Mouse (Mus musculus) left cerebral cortex, adult 6 months (tissue): ENCODE data around the gene Tmem63c. TPM values are rescaled to one million over a fixed set of nuclear protein-coding genes. Genes with fewer than 3 reads are reported as not detected.

Source experiments
- long read RNA-seq, 2 experiments: library from polyadenylated mRNA; unstranded; transcript quantifications; one replicate each; pipeline ENCODE4 v2.0.0; 2019 to 2020
- polyA plus RNA-seq: library from polyadenylated mRNA; unstranded; fragments of <200 nt; fragmentation: Nextera tagmentation; gene quantifications from 2 replicates; pipeline ENCODE4 v1.2.3, GENCODE M21; 2021

Gene Tmem63c
- 12.2 and 13.4 TPM in 2 replicates for polyA plus RNA-seq
- long read RNA-seq, experiment 1, transcript Tmem63c-203 (24 exons, 3,455 nt): major isoform, 21 of 46 reads
- long read RNA-seq, experiment 1, partial matches to known transcripts: 7 of 46 reads
- long read RNA-seq, experiment 1, other reads (novel, unspliced or antisense): 16 of 46 reads
- long read RNA-seq, experiment 2, partial matches to known transcripts: 9 of 12 reads
- long read RNA-seq, experiment 2, other reads (novel, unspliced or antisense): 1 of 12 reads

DNA sequence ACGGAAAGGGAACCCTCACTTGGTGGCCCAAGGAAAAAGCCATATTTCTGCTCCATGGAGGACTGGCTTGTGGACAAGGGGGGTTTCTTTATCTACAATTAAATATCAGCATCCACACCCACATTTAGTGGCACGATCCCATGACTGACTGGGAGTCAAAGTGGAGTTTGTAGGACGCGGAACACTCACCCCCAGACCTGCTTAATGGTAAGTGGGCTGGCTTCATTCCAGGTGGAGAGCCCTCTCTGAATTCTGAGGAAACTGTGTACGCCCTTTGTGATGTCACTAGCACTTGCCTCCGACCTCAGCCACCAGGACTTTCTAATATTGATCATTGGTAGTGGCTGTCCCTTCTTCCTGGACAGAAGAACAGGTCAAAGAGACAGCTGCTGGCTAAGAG lies at the start of gene Tmem63c:
Tmem63c (plus strand) TSS at position 301 of the 400 bp plus-strand sequence.

DNA sequence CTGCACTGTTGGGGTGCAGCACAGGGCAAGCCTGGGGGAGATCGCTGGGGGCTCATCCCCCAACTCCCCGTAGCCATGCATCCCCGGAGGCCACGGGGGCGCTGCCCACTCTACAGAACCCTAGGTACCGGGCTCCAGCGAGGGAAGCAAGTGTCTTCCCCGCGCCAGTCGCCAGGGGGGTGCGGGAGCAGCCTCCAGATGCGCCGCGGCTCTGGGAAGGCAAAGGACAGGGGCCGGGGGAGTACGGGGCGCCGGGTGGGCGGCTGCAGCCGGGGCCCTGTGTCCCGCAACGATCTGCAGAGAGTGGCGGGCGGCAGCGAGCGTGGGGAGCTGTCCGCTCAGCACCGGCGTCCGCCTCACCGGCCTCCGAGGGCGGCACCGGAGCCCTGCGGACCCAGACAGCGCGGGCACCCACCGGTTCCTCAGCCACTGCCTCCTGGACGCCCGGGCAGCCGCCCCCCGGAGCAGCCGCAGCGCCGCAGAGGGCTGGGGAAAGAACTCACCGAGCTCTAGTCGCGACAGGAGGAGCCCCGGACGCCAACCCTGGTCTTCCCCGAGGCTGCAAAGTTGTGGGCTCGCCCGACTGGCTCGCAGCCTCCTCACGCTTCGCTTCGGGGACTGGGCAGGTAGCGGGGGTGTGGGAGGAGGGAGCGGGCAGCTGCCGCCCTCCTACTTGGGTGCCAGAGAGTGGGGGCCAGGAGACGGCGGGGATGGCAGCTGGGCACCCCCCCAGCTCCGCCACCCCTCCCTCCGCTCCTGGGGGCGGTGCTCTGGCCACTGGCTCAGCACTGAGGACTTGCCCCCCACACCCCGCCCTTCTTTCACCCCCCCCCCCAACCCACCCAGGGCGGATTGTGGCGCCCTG lies 31.0 kb upstream of the Tmem63c start, which contains the start of gene Zdhhc22:
Zdhhc22 (minus strand) TSS at position 541 of the 865 bp plus-strand sequence.

DNA sequence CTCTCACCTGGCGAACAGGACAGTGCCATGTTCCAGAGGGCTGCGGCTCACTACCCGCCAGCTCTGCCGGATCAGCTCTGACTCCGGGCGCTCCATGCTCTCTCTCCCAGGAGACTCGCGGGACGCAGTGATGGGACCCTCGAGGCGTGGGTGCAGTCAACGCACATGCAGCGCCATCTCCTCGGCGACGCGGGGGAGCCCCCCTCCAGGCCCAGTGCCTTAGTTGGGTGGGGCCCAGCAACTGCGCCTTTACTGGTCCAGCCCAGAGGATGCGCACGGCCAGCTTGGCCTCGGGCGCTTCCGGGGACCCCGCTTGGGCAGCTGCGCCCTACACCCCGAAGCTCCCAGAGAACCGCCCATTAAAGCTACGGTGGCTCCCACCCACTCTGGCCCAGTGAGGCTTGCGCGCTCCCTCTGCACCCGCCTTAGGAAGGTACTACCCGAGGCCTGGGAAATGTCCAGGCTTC lies 81.1 kb downstream of the Tmem63c start, which contains the start of gene Ngb:
Ngb (minus strand) TSS at position 375 of the 467 bp plus-strand sequence.

Other genes starting within 250 kb of the Tmem63c start
- gene Irf2bpl, start 136.5 kb upstream of the Tmem63c start, polyA plus RNA-seq: 19.2 and 28.0 TPM in 2 replicates
- gene Cipc, start 74.3 kb upstream of the Tmem63c start, polyA plus RNA-seq: 29.4 and 30.8 TPM in 2 replicates
- gene Zdhhc22, start 30.9 kb upstream of the Tmem63c start, polyA plus RNA-seq: 56.5 and 80.9 TPM in 2 replicates
- 10.3 and 15.0 TPM in 2 replicates for gene Ngb, start 81.2 kb downstream of the Tmem63c start, polyA plus RNA-seq
- gene Gstz1, start 125.8 kb downstream of the Tmem63c start, polyA plus RNA-seq: 43.4 and 50.6 TPM in 2 replicates
- 6.2 and 6.6 TPM in 2 replicates for gene Pomt2, start 126.6 kb downstream of the Tmem63c start, polyA plus RNA-seq
- 2.7 and 3.2 TPM in 2 replicates for gene Samd15, start 178.4 kb downstream of the Tmem63c start, polyA plus RNA-seq
- 3.6 and 9.2 TPM in 2 replicates for gene Tmed8, start 179.1 kb downstream of the Tmem63c start, polyA plus RNA-seq
- 0.11 and 0.12 TPM in 2 replicates for gene Noxred1, start 217.4 kb downstream of the Tmem63c start, polyA plus RNA-seq
- 30.4 and 32.3 TPM in 2 replicates for gene Vipas39, start 244.9 kb downstream of the Tmem63c start, polyA plus RNA-seq
- 140 and 151 TPM in 2 replicates for gene Ahsa1, start 245.1 kb downstream of the Tmem63c start, polyA plus RNA-seq